Mouse (Mus musculus): ENCODE measurements around the gene Cic.

- TF ChIP-seq CTCF (IDR thresholded peaks at IDR 0.05; ENCODE audit: control insufficient read depth, insufficient read depth, low read length), result no peak
- no peak for TF ChIP-seq POLR2A (IDR thresholded peaks at IDR 0.05; ENCODE audit: borderline replicate concordance, control insufficient read depth, low read depth, low read length)
Observed at GRCm38 (mm10) chr7:25246759-25247137, 20.8 kb upstream of the Cic start.
